ENCODE assay signal across 16 mouse cellular contexts in genomic region chr4:55511389-55511788, GRCm38 (mm10).
"Had no signal": no experiment of that assay in that cellular context is flagged by ENCODE, and none has a peak within 500 bp of the region (broad histone marks: within the 10 kb centered on the region; RNA-seq: fewer than 3 reads in every experiment).

No protein-coding gene starts in this region.

- H3K36me3 ChIP-seq: neural tube, embryonic 13.5 days; neural tube, embryonic 15.5 days; stomach, embryonic 15.5 days had no signal

- H3K4me3 ChIP-seq: neural tube, embryonic 13.5 days; neural tube, embryonic 15.5 days; stomach, embryonic 15.5 days had no signal

- H3K4me1 ChIP-seq: neural tube, embryonic 13.5 days had no signal

- H3K27me3 ChIP-seq: neural tube, embryonic 15.5 days; stomach, embryonic 15.5 days had no signal

- H3K27ac ChIP-seq: neural tube, embryonic 13.5 days; neural tube, embryonic 15.5 days; stomach, embryonic 15.5 days; stomach, postnatal 0 days had no signal

- DNase-seq: retina, postnatal 1 day; right cerebral cortex, adult 18-20 months; right cerebral cortex, postnatal 14 days; right cerebral cortex, postnatal 25 days; right cerebral cortex, postnatal 4 days; spleen, adult 18-20 months; thymus, adult 18-20 months; thymus, adult 2 months; thymus, postnatal 14 days; thymus, postnatal 25 days; thymus, postnatal 36 days; thymus, postnatal 4 days had no signal

- H3K9me3 ChIP-seq: neural tube, embryonic 13.5 days; neural tube, embryonic 15.5 days; stomach, embryonic 15.5 days had no signal

- H3K4me2 ChIP-seq: neural tube, embryonic 13.5 days; neural tube, embryonic 15.5 days; stomach, embryonic 15.5 days had no signal

- H3K9ac ChIP-seq: neural tube, embryonic 13.5 days; neural tube, embryonic 15.5 days; stomach, embryonic 15.5 days had no signal
